Mouse (Mus musculus): ENCODE data around the gene Hcfc1. TPM values are rescaled to one million over a fixed set of nuclear protein-coding genes. Genes with fewer than 3 reads are reported as not detected.

The Hcfc1 gene
- polyA plus RNA-seq, 1 experiment from 2014 or later, result 77.2 TPM

- Histone ChIP-seq H3K27ac (replicated peaks; ENCODE audit: low read depth, low read length) (no peak overlapping the region), H3K27me3 (ENCODE audit: control insufficient read depth, insufficient read depth, low read length) (no peaks in the 10 kb centered on the region), H3K4me3 (ENCODE audit: low read depth, low read length) (no peak overlapping the region), H3K4me2 (ENCODE audit: low read depth, low read length) (no peak overlapping the region), H3K9me3 (replicated peaks; ENCODE audit: control insufficient read depth, low read length) (no peaks in the 10 kb centered on the region), H3K36me3 (replicated peaks; ENCODE audit: control insufficient read depth, insufficient read depth, low read depth, low read length) (no peaks in the 10 kb centered on the region), H3K4me1 (ENCODE audit: control insufficient read depth, insufficient read depth, low read length) (no peaks in the 10 kb centered on the region), H3K9ac (replicated peaks; ENCODE audit: low read length) (no peak overlapping the region)
- DNase-seq (ENCODE audit: low spot score) (no peak), ATAC-seq (replicated peaks; ENCODE audit: insufficient number of reproducible peaks, low FRiP score, low TSS enrichment, low read depth) (no peak)
- 94% methylated on average over 1 of the region's 1 CpGs for WGBS
Measured at GRCm38 (mm10) chrX:73977783-73978182, 11.6 kb upstream of the Hcfc1 start.

- ATAC-seq (replicated peaks; ENCODE audit: insufficient number of reproducible peaks, low FRiP score, low TSS enrichment, low read depth) (no peak), DNase-seq (ENCODE audit: low spot score) (no peak)
- 86% methylated on average over 2 of the region's 2 CpGs for whole genome bisulfite sequencing
- no peak overlapping the region for H3K4me3 ChIP-seq (ENCODE audit: low read depth, low read length)
- H3K4me2 ChIP-seq (ENCODE audit: low read depth, low read length), result no peak overlapping the region
- H3K9me3 ChIP-seq (replicated peaks; ENCODE audit: control insufficient read depth, low read length), result no peaks in the 10 kb centered on the region
- no peaks in the 10 kb centered on the region for H3K27me3 ChIP-seq (ENCODE audit: control insufficient read depth, insufficient read depth, low read length)
- H3K36me3 ChIP-seq (replicated peaks; ENCODE audit: control insufficient read depth, insufficient read depth, low read depth, low read length), result no peaks in the 10 kb centered on the region
- no peak overlapping the region for H3K9ac ChIP-seq (replicated peaks; ENCODE audit: low read length)
- H3K4me1 ChIP-seq (ENCODE audit: control insufficient read depth, insufficient read depth, low read length), result no peaks in the 10 kb centered on the region
- H3K27ac ChIP-seq (replicated peaks; ENCODE audit: low read depth, low read length), result no peak overlapping the region
Measured at GRCm38 (mm10) chrX:73976283-73976682, 10.1 kb upstream of the Hcfc1 start.

GRCm38 (mm10) chrX:73972774-73973173, 6.6 kb upstream of the Hcfc1 start:
- Histone ChIP-seq H3K36me3 (replicated peaks; ENCODE audit: control insufficient read depth, insufficient read depth, low read depth, low read length) (no peaks in the 10 kb centered on the region), H3K4me2 (ENCODE audit: low read depth, low read length) (no peak overlapping the region), H3K4me1 (ENCODE audit: control insufficient read depth, insufficient read depth, low read length) (no peaks in the 10 kb centered on the region), H3K27ac (replicated peaks; ENCODE audit: low read depth, low read length) (no peak overlapping the region), H3K9me3 (replicated peaks; ENCODE audit: control insufficient read depth, low read length) (no peaks in the 10 kb centered on the region), H3K4me3 (ENCODE audit: low read depth, low read length) (no peak overlapping the region), H3K9ac (replicated peaks; ENCODE audit: low read length) (no peak overlapping the region), H3K27me3 (ENCODE audit: control insufficient read depth, insufficient read depth, low read length) (no peaks in the 10 kb centered on the region)
- WGBS, result 80% methylated on average over 4 of the region's 4 CpGs
- DNase-seq (ENCODE audit: low spot score) (no peak), ATAC-seq (replicated peaks; ENCODE audit: insufficient number of reproducible peaks, low FRiP score, low TSS enrichment, low read depth) (no peak)

- no peaks in the 10 kb centered on the region for H3K27me3 ChIP-seq (ENCODE audit: control insufficient read depth, insufficient read depth, low read length)
- no peaks in the 10 kb centered on the region for H3K9me3 ChIP-seq (replicated peaks; ENCODE audit: control insufficient read depth, low read length)
- no peak overlapping the region for H3K4me2 ChIP-seq (ENCODE audit: low read depth, low read length)
- no peaks in the 10 kb centered on the region for H3K36me3 ChIP-seq (replicated peaks; ENCODE audit: control insufficient read depth, insufficient read depth, low read depth, low read length)
- no peak overlapping the region for H3K27ac ChIP-seq (replicated peaks; ENCODE audit: low read depth, low read length)
- no peaks in the 10 kb centered on the region for H3K4me1 ChIP-seq (ENCODE audit: control insufficient read depth, insufficient read depth, low read length)
- DNase-seq (ENCODE audit: low spot score) (no peak), ATAC-seq (replicated peaks; ENCODE audit: insufficient number of reproducible peaks, low FRiP score, low TSS enrichment, low read depth) (no peak)
- no peak overlapping the region for H3K9ac ChIP-seq (replicated peaks; ENCODE audit: low read length)
- H3K4me3 ChIP-seq (ENCODE audit: low read depth, low read length), result no peak overlapping the region
Measured at GRCm38 (mm10) chrX:73970781-73971180, 4.6 kb upstream of the Hcfc1 start.

GRCm38 (mm10) chrX:73969729-73970128, 3.6 kb upstream of the Hcfc1 start:
- Histone ChIP-seq H3K27me3 (ENCODE audit: control insufficient read depth, insufficient read depth, low read length) (no peaks in the 10 kb centered on the region), H3K4me3 (ENCODE audit: low read depth, low read length) (no peak overlapping the region), H3K36me3 (replicated peaks; ENCODE audit: control insufficient read depth, insufficient read depth, low read depth, low read length) (no peaks in the 10 kb centered on the region), H3K9ac (replicated peaks; ENCODE audit: low read length) (no peak overlapping the region), H3K9me3 (replicated peaks; ENCODE audit: control insufficient read depth, low read length) (no peaks in the 10 kb centered on the region), H3K27ac (replicated peaks; ENCODE audit: low read depth, low read length) (no peak overlapping the region), H3K4me2 (ENCODE audit: low read depth, low read length) (no peak overlapping the region), H3K4me1 (ENCODE audit: control insufficient read depth, insufficient read depth, low read length) (no peaks in the 10 kb centered on the region)
- ATAC-seq (replicated peaks; ENCODE audit: insufficient number of reproducible peaks, low FRiP score, low TSS enrichment, low read depth) (no peak), DNase-seq (ENCODE audit: low spot score) (no peak)
- WGBS, result 89% methylated on average over 2 of the region's 2 CpGs

- no peak for DNase-seq (ENCODE audit: low spot score)
- no peak overlapping the region for H3K27ac ChIP-seq (replicated peaks; ENCODE audit: low read depth, low read length)
Measured at GRCm38 (mm10) chrX:73969167-73969566, 3.0 kb upstream of the Hcfc1 start.

GRCm38 (mm10) chrX:73967177-73968075, 1.3 kb upstream of the Hcfc1 start:
- Histone ChIP-seq H3K36me3 (replicated peaks; ENCODE audit: control insufficient read depth, insufficient read depth, low read depth, low read length) (no peaks in the 10 kb centered on the region), H3K9ac (replicated peaks; ENCODE audit: low read length) (peak overlapping the region; percentile 76), H3K4me1 (ENCODE audit: control insufficient read depth, insufficient read depth, low read length) (peaks cover 3% of the 10 kb centered on the region; the same call in 1 of the 2 replicates), H3K27me3 (ENCODE audit: control insufficient read depth, insufficient read depth, low read length) (no peaks in the 10 kb centered on the region), H3K4me3 (ENCODE audit: low read depth, low read length) (peak overlapping the region; percentile 67), H3K4me2 (ENCODE audit: low read depth, low read length) (peak overlapping the region; percentile 36), H3K9me3 (replicated peaks; ENCODE audit: control insufficient read depth, low read length) (no peaks in the 10 kb centered on the region), H3K27ac (replicated peaks; ENCODE audit: low read depth, low read length) (peak overlapping the region; percentile 96)
- peak; percentile 89 for DNase-seq (ENCODE audit: low spot score)
- ATAC-seq (replicated peaks; ENCODE audit: insufficient number of reproducible peaks, low FRiP score, low TSS enrichment, low read depth), result peak; percentile 80
- WGBS, result 14% methylated on average over 54 of the region's 60 CpGs

More at GRCm38 (mm10) chrX:73969167-73969566, 3.0 kb upstream of the Hcfc1 start:
- peaks cover 3% of the 10 kb centered on the region; the same call in 1 of the 2 replicates for H3K4me1 ChIP-seq (ENCODE audit: control insufficient read depth, insufficient read depth, low read length)
- H3K9me3 ChIP-seq (replicated peaks; ENCODE audit: control insufficient read depth, low read length), result no peaks in the 10 kb centered on the region
- ATAC-seq (replicated peaks; ENCODE audit: insufficient number of reproducible peaks, low FRiP score, low TSS enrichment, low read depth), result no peak
- no peak overlapping the region for H3K4me2 ChIP-seq (ENCODE audit: low read depth, low read length)
- no peaks in the 10 kb centered on the region for H3K27me3 ChIP-seq (ENCODE audit: control insufficient read depth, insufficient read depth, low read length)
- H3K4me3 ChIP-seq (ENCODE audit: low read depth, low read length), result no peak overlapping the region
- H3K36me3 ChIP-seq (replicated peaks; ENCODE audit: control insufficient read depth, insufficient read depth, low read depth, low read length), result no peaks in the 10 kb centered on the region
- no peak overlapping the region for H3K9ac ChIP-seq (replicated peaks; ENCODE audit: low read length)
- WGBS, result 72% methylated on average over 1 of the region's 1 CpGs

GRCm38 (mm10) chrX:73965307-73965706, 850 bp downstream of the Hcfc1 start:
- Histone ChIP-seq H3K27ac (replicated peaks; ENCODE audit: low read depth, low read length) (peak overlapping the region; percentile 96; the same call in 1 of the 2 replicates), H3K36me3 (replicated peaks; ENCODE audit: control insufficient read depth, insufficient read depth, low read depth, low read length) (no peaks in the 10 kb centered on the region), H3K9me3 (replicated peaks; ENCODE audit: control insufficient read depth, low read length) (no peaks in the 10 kb centered on the region), H3K9ac (replicated peaks; ENCODE audit: low read length) (peak overlapping the region; percentile 76), H3K4me1 (ENCODE audit: control insufficient read depth, insufficient read depth, low read length) (peaks cover 3% of the 10 kb centered on the region; the same call in 1 of the 2 replicates), H3K4me3 (ENCODE audit: low read depth, low read length) (peak overlapping the region; percentile 67), H3K4me2 (ENCODE audit: low read depth, low read length) (peak overlapping the region; percentile 57), H3K27me3 (ENCODE audit: control insufficient read depth, insufficient read depth, low read length) (no peaks in the 10 kb centered on the region)
- 13% methylated on average over 19 of the region's 20 CpGs for WGBS
- ATAC-seq (replicated peaks; ENCODE audit: insufficient number of reproducible peaks, low FRiP score, low TSS enrichment, low read depth), result no peak
- peak; percentile 30 for DNase-seq (ENCODE audit: low spot score)

All from embryonic facial prominence, embryonic 11.5 days (tissue).